Comparison of ENCODE assay signal across 29 mouse cellular contexts in the genomic region with DNA sequence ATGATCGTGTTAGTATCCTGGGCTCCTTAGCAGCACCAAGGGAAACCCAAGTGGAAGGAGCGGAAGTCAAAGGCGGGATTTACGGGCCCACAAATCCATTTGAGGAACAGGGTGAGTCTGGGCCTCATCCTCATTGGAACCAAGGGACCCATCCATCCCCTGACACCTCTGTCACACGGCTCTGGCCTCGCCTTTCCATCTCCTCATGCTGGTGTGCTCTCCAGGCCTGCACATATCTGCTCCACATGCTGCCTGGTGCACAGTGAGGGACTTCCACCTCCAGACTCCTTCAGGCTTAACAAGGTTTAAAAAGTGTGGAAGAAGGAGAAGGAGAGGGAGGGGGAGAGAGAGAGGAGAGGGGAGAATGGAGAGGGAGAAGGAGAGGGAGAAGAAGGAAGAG.
"Had no signal": no experiment of that assay in that cellular context is flagged by ENCODE, and none has a peak within 500 bp of the region (broad histone marks: within the 10 kb centered on the region; RNA-seq: fewer than 3 reads in every experiment).

No protein-coding gene starts in this region.

- ATAC-seq: liver, embryonic 12.5 days; liver, postnatal 0 days; lung, postnatal 0 days; midbrain, embryonic 13.5 days; midbrain, embryonic 15.5 days; midbrain, embryonic 16.5 days had no signal

- H3K27ac ChIP-seq: left cerebral cortex, adult 2 months; limb, embryonic 15.5 days; liver, embryonic 12.5 days; liver, embryonic 13.5 days; liver, embryonic 14.5 days; liver, embryonic 15.5 days; lung, embryonic 15.5 days; macrophage; midbrain, embryonic 10.5 days; midbrain, embryonic 12.5 days; midbrain, embryonic 13.5 days; midbrain, embryonic 15.5 days; neural tube, embryonic 12.5 days; neural tube, embryonic 13.5 days had no signal

- DNase-seq: left cerebral cortex, postnatal 4 days; liver; liver, embryonic 13.5 days; liver, postnatal 0 days; lung, adult 18-20 months; lung, adult 2 months; lung, postnatal 10 days; lung, postnatal 36 days; lung, postnatal 4 days; midbrain, embryonic 14.5 days had no signal

- H3K27me3 ChIP-seq: limb, embryonic 15.5 days; lung, embryonic 15.5 days; neural tube, embryonic 12.5 days had no signal

- H3K4me2 ChIP-seq: limb, embryonic 15.5 days; liver, embryonic 11.5 days; liver, embryonic 12.5 days; liver, embryonic 13.5 days; liver, embryonic 15.5 days; lung, embryonic 15.5 days; midbrain, embryonic 11.5 days; midbrain, embryonic 12.5 days; midbrain, embryonic 13.5 days; midbrain, embryonic 15.5 days; neural tube, embryonic 12.5 days; neural tube, embryonic 13.5 days had no signal

- H3K4me3 ChIP-seq: left cerebral cortex, adult 2 months; limb, embryonic 15.5 days; liver, embryonic 12.5 days; liver, embryonic 13.5 days; liver, embryonic 15.5 days; lung, embryonic 15.5 days; megakaryocyte, embryonic 14.5 days; midbrain, embryonic 10.5 days; midbrain, embryonic 12.5 days; midbrain, embryonic 13.5 days; midbrain, embryonic 15.5 days; myocyte; neural tube, embryonic 12.5 days; neural tube, embryonic 13.5 days had no signal

- H3K9me3 ChIP-seq: limb, embryonic 15.5 days; liver, embryonic 12.5 days; liver, embryonic 13.5 days; liver, embryonic 15.5 days; lung, embryonic 15.5 days; midbrain, embryonic 10.5 days; midbrain, embryonic 12.5 days; midbrain, embryonic 13.5 days; midbrain, embryonic 15.5 days; neural tube, embryonic 12.5 days; neural tube, embryonic 13.5 days had no signal

- H3K4me1 ChIP-seq: megakaryocyte, embryonic 14.5 days had no signal

- H3K9ac ChIP-seq: limb, embryonic 15.5 days; liver, embryonic 12.5 days; liver, embryonic 13.5 days; liver, embryonic 14.5 days; liver, embryonic 15.5 days; liver, postnatal 0 days; lung, embryonic 15.5 days; midbrain, embryonic 12.5 days; midbrain, embryonic 13.5 days; midbrain, embryonic 15.5 days; neural tube, embryonic 12.5 days; neural tube, embryonic 13.5 days had no signal

- H3K36me3 ChIP-seq: limb, embryonic 15.5 days; liver, embryonic 12.5 days; liver, embryonic 13.5 days; liver, embryonic 15.5 days; lung, embryonic 15.5 days; midbrain, embryonic 10.5 days; midbrain, embryonic 12.5 days; midbrain, embryonic 13.5 days; midbrain, embryonic 15.5 days; neural tube, embryonic 12.5 days; neural tube, embryonic 13.5 days had no signal
